Mouse (Mus musculus) thymus, postnatal 0 days (tissue): ENCODE measurements around the gene Tmprss12. TPM values are rescaled to one million over a fixed set of nuclear protein-coding genes. Genes with fewer than 3 reads are reported as not detected.
A peak's percentile ranks its signal among the peaks of the same experiment; 100 is the strongest.
"Not testable (repeated sequence)": the region's sequence is repeated elsewhere in the genome, so short reads cannot be mapped to it uniquely, and the experiment has no call there.

Experiments used
- DNase-seq: peaks from one replicate; pipeline ENCODE4 v3.0.0-alpha.2; 2015; ENCODE audit warnings: low spot score
- polyA plus RNA-seq: library from polyadenylated mRNA; unstranded; fragments of >200 nt; fragmentation: Nextera tagmentation; extraction: Ambion mirVana; gene quantifications from 2 replicates; pipeline ENCODE4 v1.2.1, GENCODE M21; 2015

Gene Tmprss12
- polyA plus RNA-seq, 1 experiment from 2014 or later: not detected

DNA sequence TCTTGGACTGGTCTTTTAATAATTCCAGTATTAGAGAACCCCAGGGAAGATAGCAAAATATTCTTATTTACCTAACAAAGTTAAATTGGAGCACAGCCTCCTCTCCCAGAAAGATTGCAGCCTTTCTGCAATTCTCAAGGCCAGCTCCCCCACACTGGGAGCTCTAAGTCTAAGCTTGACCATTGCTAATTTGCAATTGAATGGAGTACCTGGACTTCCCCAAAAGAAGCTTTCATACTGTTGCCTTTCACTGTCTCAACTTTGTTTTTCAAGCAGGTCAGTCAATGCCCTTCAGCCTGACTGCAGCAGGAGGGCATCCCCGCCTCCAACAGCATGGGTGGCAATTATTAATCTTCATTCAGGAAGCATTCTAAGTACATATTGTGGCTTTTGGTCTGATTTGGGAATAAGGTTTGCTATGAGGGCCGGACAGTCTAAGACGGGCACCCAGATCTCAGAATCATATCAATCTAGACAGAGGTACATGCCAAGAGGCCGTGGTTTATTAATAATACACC is 6.8 kb upstream of the Tmprss12 start:
- DNase-seq: not testable (repeated sequence)

DNA sequence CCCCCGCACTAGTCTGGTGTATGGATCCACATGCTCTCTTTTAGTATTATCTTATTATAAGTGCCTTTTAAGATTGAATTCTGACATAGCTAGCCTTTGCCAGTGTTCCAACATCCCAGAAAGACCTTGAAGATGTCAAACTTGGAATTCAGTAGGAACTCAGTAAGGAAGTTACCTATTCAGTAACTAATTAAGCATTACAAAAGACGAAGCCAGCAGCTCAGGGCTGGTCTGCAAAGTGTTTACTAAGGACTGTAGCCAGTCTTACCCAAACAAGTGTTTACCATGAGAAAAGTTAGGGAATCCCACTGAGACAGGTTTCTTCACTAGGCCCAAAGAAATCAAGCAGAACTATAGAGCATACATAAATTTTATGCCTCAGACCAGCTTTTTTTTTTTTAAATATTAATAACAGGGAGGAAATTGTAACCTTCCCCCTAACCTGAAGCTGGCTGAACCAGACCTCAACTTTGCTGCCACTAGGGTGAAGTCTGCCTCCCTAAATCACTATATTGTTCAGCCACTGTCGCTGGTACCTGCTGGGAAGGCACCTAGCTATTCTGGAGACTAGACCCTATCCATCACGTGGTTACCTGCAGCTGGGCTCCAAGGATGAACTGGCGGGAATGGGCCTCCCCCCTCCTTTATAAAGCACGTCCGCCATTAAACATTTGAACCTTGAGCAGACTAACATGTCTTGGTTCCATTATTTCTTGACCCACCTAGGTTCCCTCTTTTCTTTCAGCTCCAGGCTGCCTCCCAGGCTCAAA is 5.7 kb upstream of the Tmprss12 start:
- DNase-seq: no peak

DNA sequence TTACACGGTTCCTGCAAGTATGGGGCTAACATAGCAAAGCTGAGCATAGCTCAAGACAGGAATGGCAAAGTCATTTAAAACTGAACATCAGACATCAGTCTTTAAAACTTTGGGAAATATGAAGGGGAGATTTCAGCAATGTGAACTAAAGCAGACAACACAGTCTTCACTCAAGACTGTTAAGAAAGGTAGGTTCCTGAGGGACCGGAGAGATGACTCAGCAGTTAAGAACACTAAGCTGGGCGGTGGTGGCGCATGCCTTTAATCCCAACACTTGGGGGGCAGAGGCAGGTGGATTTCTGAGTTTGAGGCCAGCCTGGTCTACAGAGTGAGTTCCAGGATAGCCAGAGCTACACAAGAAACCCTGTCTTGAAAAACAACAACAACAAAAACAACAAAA is 4.2 kb upstream of the Tmprss12 start:
- no peak for DNase-seq

DNA sequence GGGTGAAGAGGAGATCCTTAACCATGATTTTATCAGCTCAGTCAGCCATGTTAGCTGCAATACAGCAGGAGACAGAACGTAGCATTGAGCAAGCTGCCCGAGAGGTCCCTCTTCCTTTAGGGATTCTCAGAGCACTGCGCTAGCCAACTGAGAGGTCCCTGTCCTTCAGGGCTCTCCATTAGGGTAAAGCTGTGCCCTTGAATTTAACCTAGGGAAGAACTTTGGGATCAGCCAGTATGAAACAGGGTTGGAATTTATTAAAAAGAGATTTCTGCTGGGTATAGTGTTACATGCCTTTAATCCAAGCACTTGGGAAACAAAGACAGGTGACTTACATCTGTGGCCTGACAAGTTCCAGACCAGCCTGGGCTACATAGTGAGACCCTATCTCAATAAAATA is 3.1 kb upstream of the Tmprss12 start:
- no peak for DNase-seq

DNA sequence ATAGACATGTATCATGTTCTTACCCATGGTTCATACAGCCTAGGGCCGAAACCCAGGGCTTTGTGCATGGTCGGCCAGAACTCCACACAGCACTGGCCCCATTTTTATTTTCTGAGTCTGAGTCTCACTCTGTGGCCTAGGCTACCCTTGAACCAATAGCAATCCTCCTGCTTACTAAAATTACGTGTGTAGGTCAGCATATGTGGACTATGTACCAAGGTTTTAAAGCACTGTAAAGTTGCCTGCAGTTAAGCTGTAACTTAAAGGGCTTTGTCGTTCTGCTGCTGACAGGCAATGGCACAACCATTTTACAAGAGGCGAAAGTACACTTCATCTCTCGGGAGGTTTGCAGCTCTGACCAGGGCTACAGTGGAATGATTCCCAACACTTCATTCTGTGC is 8.3 kb downstream of the Tmprss12 start:
- no peak for DNase-seq

DNA sequence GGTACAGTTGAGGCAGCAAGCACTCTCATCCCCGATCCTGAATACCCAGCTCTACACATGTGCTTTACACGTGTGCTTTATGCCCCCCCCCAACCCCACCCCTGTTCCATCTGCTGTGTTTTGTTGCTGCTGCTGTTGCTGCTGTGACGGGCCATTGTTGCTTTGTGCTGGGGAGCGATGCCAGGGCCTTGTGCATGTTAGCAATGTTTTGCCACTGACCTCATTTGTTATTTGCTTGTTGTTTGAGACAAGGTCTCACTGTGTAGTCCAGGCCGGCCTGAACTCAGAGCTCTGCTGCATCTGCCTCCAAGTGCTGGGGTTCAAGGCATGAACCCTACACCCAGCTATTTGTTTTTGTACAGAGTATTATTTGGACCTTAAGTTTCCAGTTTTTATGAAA is 10.2 kb downstream of the Tmprss12 start:
- DNase-seq: no peak

DNA sequence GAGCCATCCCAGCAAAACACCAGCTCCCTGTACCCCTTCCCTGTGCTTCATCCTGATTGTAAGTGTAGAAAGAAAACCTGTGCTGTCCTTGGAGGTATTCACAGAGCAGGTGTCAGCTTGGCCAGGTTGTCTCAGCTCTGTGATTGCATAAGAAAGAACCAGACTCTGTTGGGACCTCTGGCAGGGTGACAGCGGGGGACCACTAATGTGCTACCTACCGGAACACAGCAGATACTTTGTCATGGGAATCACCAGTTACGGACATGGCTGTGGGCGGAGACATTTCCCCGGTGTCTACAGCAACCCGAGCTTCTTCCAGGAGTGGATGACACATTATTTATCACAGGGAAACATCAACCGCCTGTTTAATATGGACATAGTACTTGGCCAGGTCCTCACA is 11.7 kb downstream of the Tmprss12 start:
- DNase-seq: no peak

DNA sequence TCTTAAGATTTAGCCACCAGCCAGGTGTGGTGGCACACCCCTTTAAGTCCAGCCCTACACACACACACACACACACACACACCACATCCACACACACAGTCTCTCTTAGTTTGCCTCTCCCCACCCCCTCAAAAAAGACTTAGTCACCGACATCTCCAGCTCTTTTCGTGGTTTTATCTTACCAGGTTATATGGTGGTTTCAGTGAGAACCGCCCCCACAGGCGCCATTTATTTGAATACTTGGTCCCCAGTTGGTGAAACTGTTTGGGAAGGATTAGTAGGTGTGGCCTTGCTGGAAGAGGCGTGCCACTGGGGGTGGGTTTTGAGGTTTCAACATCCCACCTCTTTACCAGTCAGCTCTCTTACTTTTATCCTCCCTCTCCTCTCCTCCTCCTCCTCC is 17.2 kb downstream of the Tmprss12 start:
- no peak for DNase-seq

DNA sequence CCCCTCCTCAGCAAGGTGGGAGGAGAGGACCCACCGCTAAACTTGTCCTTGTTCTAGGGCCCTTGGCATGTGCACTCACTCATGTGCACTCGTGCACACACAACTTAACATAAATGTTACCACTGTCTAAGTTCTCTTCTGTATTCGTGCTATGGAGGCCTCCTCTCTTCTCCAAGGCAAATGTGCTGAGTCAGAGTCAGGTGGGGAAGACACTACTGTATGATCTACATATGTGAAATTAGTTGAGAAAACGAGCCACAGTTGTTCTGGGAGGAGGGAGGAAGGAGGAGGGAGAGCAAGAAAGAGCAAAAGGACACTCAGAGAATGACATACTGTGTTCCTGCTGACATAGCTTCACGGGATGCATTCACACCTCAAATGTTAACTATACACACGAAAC is 19.9 kb downstream of the Tmprss12 start:
- DNase-seq: peak; percentile 56

DNA sequence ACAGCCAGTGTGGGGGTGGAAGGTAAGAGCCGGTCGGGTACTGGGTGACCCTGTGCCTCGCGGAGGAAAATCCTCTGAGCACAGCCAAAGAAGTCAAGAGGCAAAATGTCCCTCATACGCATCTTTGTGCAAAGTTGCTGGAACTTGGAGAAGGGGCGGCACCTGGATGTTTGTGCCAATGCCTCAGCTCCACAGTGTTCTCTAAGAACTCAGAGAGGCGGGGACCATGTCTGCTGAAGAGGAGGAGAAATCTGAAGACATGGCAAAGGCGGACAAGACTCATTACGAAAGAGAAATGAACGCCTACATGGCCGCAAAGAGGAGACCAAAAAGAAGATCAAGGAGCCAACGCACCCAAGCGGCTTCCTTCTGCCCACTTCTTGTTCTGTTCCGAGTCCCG is 20.9 kb downstream of the Tmprss12 start:
- no peak for DNase-seq

DNA sequence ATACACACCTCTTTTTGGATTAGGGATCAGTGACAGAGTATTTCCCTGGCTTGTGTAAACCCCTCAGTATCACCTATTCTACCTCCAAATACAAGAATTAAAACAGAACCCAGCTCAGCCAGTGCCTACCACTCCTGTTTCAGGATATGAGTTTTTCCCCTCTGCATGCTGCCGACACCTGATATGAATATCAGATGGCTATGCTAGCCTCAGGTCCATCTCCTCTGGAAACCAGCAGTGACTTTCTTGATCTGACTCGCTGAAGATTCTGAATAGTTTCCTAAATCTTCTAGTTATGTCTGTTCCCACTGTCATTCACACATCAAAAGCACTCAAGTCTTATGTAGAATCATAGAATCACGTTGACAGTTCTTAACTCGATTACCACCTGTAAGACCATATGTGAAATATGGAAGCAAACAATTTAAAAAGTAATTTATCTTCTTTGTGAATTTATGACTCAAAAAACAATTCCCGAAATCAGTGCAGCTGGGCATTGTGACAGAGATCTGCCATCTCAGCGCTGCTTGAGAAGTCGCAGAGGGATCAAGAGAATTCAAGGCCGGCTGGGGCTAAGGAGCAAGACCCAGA is 22.9 kb downstream of the Tmprss12 start:
- no peak for DNase-seq

DNA sequence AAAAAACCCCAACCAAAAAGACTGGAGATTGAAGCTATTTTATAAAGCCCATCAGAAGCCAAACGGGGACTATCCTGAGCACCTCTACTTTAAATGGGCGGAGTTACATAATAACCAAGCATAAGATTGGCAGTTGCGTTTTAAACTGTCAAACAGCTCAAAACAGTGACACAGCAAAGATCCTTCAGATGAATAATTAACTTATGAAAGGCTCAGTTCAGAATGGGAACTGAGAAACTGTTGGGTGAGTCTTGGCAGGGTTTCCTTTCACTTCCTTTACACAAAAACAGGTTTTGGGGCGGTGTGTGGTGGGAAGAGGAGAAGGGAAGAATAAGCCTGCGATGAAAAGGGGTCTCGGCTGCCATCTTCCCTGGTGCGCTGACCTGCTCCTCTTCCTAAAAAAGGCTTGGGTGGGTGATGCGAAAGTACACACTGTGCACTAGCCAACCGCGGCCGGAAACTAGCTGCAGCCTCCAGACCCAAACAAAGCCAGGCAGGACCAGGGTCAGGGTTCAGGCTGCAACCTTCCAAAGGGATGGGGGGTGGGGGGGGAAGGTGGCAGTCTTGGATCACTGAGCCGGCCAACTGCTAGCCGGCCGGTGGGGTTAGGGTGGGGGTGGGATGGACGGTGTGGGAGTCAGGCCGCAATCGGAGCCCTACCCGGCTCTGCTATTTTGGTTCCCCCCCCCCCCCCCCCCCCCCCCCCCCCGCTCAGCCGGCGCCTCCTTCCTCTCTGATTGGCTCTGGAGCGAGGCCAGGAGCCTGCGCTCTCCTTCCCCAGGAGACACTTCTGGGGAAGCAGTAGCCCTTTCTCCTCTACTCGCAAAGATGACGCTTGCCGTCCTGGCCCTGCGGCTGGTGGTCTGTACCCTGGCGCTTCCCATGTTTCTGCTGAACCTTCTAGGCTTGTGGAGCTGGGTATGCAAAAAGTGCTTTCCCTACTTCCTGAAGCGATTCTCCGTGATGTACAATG is 23.7 kb downstream of the Tmprss12 start, which contains the start of gene Mettl7a1:
TSS of gene Mettl7a1 (plus strand) at position 122 of the 973 bp plus-strand sequence.
- DNase-seq: peak; percentile 71

DNA sequence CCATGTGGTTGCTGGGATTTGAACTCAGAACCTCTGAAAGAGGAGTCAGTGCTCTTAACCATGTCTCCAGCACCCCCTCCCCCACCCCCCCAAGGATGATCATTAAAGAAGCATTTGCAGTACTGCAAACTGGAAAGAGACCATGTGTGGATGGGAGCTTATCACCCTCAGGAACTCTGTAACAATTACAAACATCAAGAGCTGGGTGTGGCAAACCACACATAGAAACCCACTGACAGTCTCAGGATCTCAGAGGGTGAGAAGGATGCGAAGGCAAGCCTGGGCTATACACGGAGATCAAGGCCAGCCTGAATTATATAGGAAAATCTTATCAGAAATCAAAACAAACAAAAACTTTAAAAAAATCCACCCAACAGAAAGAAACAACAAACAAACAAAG is 25.6 kb downstream of the Tmprss12 start:
- DNase-seq: no peak

DNA sequence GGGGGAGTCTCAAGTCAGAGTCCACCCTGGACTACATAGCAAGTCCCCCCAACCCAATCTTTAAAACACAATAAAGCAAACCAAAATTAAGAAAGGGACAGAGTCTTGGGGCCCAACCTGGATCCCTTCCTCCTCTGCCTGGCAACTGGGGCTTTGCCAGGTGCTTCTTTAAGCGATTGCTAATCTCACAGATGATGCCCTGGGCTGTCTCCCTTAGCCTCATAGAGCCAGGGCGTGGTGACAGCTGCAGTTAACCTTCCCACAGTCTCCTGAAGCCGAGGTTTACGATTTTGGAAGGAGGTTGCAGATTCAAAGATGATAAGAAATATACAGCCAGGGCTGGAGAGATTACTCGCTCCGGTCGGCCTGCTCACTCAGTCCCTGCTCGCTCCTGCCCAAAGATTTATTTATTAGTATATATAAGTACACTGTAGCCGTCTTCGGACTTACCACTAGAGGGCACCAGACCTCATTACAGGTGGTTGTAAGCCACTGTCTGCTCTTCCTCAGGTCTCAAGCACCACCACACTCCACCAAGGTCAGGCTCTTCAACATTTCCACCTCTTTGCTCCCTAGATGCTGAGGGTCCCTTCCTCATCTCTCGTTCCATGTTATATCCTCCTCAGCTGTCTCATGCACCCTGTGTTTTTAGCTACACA is 26.9 kb downstream of the Tmprss12 start:
- DNase-seq: peak; percentile 48

DNA sequence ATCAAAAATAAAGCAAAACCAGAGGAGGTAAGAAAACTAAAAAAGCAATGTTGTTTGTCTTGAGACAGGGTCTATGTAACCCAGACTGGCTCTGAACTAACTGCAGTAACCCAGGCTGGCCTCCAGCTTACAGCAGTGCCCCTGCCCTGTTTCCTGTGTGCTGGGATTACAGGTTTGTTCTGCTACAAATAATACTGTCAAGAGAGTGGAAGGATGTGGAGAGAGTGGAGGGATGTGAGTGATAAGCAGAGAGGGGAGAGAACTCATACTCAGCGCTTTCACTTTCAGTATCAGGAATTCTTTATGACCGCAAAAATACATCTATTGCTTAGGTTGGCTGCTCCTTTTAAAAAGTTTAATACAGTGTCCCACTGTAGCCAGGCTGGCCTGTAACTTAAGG is 31.7 kb downstream of the Tmprss12 start:
- peak; percentile 33 for DNase-seq

DNA sequence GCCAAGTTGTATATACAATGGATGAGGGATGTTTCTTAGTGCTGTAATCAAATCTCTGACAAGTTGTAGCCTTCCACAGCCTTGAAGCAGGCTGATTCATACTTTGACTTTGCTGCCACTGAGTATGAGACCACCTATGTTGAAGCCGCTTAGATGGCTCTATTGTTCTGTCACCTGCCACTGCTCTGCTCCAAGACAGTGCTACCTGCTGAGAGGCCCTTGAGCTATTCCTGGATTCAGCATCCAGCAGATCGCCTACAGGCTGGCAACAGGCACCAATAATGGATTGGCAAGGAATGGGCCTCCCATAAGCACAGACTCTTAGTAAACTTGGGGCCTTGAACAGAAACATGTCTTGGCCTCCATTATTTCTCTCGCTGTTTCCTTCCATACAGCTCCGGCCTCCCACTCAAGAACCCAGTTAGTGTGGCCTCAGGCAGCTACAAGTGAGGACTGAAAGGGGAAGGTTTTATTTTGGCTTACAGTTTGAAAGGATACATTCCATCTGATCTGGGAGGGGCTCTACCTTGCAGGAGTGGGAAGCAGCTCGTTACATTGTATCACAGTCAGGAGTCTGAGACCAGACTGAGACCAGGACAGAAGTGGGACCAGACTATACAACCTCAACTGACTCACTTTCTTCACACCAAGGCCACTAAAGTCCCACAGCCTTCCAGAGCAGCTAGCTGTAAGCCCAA is 34.0 kb downstream of the Tmprss12 start:
- DNase-seq: no peak

DNA sequence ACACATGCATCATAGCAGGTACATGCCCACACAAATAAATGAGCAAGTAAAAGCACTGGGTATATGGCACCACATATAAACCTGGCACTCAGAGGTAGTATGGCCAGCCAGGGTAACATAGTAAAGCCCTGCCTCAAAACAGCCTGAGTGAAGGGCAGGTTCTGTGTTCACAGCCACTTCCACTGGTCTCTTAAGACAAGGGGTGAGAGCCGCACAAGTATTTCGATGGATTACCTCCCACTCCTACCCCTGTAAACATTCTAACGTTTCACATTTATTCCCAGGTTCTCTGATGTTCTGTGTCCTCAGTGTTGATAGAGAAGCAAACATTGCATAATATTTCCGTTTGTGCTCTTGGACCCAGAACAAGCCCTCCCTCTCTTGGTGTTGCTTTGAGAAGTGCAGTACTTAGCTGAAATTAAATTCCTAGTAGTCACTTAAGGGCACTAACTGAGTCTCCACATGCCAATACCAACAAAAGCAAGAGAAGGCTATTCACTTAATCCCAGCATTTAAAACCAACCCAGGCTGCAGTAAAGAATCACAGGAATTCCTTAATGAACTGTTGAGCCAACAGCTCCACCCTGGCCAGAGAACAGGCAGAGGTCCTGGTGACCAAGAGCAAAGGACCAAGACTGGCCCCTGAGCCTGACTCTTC is 37.5 kb downstream of the Tmprss12 start:
- DNase-seq: not testable (repeated sequence)

DNA sequence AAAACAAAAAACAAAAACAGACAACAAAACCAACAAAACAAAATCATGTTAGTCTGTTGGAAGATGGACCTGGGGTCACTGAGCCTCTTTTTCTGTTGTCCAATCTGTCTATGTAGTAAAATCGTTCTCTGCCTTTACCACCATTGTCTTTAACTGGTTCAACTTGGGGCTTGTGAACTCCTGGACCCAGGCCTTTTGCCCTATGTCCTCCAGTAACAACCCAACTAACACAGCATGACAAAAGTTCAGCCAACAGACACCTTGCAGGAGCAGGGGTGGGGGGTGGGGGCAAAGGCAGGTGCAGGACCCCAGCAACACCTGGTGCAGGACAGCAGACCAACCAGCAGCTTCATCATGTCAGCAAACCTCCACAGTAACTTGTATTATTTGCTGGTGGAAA is 39.2 kb downstream of the Tmprss12 start:
- no peak for DNase-seq

DNA sequence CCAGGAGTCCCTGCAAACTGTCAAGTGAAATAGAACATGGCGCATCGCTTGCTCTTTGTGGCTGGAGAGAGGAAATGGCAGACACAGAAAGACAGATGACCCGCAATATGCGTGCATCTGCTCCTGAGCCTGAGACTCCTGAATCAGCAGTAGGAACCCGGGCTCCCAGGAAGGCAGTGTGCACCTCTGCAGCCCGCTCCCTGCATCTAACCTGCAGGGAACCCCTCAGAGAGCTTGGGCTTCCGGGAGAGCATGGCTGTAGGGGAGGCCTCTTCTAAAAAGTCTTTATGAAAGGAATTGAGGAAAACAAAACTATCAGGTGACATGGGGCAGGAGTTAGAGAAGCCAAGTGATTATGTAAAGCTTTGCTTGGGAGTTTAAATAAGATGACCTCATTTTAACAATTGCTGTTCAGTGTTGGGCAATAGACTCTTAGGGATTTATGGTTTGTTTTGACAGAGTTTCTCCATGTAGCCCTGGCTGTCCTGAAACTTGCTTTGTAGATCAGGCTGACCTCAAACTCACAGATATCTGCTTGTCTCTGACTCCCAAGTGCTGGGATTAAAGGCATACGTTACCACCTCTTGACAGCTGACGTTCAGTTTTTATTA is 39.8 kb downstream of the Tmprss12 start:
- DNase-seq: no peak

DNA sequence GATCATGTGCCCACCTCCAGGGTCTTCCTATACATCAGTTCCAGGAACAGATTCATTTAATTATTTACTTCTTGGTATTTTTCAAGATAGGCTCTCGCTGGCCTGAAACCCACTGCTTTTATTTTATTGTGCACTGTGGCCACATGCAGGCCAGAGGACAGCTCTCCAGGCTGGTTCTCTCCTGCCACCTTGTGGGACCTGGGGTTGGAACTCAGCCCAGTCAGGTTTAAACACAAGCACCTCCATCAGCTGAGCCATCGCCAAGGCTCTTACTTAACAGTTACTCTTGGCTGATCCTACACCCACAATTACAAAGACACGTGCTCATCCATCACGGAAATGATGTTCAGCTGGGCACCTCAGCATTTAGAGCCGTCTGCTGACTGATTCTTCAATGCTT is 40.5 kb downstream of the Tmprss12 start:
- no peak for DNase-seq
